Mouse (Mus musculus) left cerebral cortex, adult 18-20 months (tissue): ENCODE measurements around the gene Arl5c. TPM values are rescaled to one million over a fixed set of nuclear protein-coding genes. Genes with fewer than 3 reads are reported as not detected.

Experiments used
- microRNA-seq, 2 experiments: library from miRNA; unstranded; fragments of <30 nt; microRNA quantifications; one replicate each; pipeline ENCODE4 v1.2.0; 2021
- total RNA-seq, 2 experiments: library from RNA; stranded (reverse); gene quantifications; 2 replicates each; pipeline ENCODE4 v1.2.3; 2021

Arl5c gene
- total RNA-seq, 2 experiments from 2014 or later, result 1.4 to 1.9 TPM

Small RNAs within 50 kb of the gene (microRNA-seq; reads per million reads assigned to microRNA genes)
- gene Gm22461, result 0 reads per million in 2 experiments
- gene Gm27597, result 0 reads per million in 2 experiments

Other genes with a start within 250 kb of the Arl5c start
- 10 to 100 TPM; 18.7 to 19.9 TPM for gene Cwc25, start 229.6 kb downstream of the Arl5c start, total RNA-seq
- gene 1700001P01Rik, start 220.3 kb downstream of the Arl5c start, total RNA-seq, result 1 to 10 TPM in 1 of 2 experiments, under 1 TPM in 1; 0.98 to 1.1 TPM
- 100 to 1,000 TPM; 351 to 356 TPM for gene Rpl23, start 213.7 kb downstream of the Arl5c start, total RNA-seq
- gene Lasp1, start 197.2 kb downstream of the Arl5c start, total RNA-seq, result 100 to 1,000 TPM; 165 to 168 TPM
- 10 to 100 TPM; 73.9 to 75.8 TPM for gene B230217C12Rik, start 155.4 kb downstream of the Arl5c start, total RNA-seq
- gene Fbxo47, start 112.0 kb downstream of the Arl5c start, total RNA-seq, result 1 to 10 TPM; 3.6 to 4.5 TPM
- 10 to 100 TPM; 42.2 to 46.7 TPM for gene Plxdc1, start 9.7 kb downstream of the Arl5c start, total RNA-seq
- 100 to 1,000 TPM; 154 to 170 TPM for gene Cacnb1, start 26.9 kb upstream of the Arl5c start, total RNA-seq
- 100 to 1,000 TPM; 627 to 650 TPM for gene Rpl19, start 30.5 kb upstream of the Arl5c start, total RNA-seq
- gene Stac2, start 57.3 kb upstream of the Arl5c start, total RNA-seq, result 100 to 1,000 TPM in 1 of 2 experiments, 10 to 100 TPM in 1; 86.3 to 109 TPM
- gene Fbxl20, start 154.2 kb upstream of the Arl5c start, total RNA-seq, result 10 to 100 TPM; 33.4 to 35.9 TPM
- gene Med1, start 197.1 kb upstream of the Arl5c start, total RNA-seq, result 10 to 100 TPM; 51.1 to 52.4 TPM
- 10 to 100 TPM; 34.9 to 36.2 TPM for gene Cdk12, start 206.9 kb upstream of the Arl5c start, total RNA-seq